Mouse (Mus musculus) embryonic stem cell, embryonic (primary cell): Measurements from ENCODE around the gene Itpkc.

Experiments
- CTCF ChIA-PET, 4 experiments: fragments of 300-600 bp in 2 of 4; fragments of 350-600 bp in 2 of 4; sonication (Branson Sonifier 250); formaldehyde crosslinking; loops; one replicate each; lab custom pipeline; 2022; ENCODE audit warnings: inconsistent platforms in 2 of 4; lab: Charles Lee
- POLR2A ChIA-PET, 4 experiments: fragments of 300-600 bp in 2 of 4; fragments of 350-600 bp in 2 of 4; sonication (Branson Sonifier 250); formaldehyde crosslinking; loops; one replicate each; lab custom pipeline; 2022; ENCODE audit warnings: antibody characterized with exemption in 4 of 4, inconsistent platforms in 1 of 4; lab: Charles Lee

Itpkc gene

DNA sequence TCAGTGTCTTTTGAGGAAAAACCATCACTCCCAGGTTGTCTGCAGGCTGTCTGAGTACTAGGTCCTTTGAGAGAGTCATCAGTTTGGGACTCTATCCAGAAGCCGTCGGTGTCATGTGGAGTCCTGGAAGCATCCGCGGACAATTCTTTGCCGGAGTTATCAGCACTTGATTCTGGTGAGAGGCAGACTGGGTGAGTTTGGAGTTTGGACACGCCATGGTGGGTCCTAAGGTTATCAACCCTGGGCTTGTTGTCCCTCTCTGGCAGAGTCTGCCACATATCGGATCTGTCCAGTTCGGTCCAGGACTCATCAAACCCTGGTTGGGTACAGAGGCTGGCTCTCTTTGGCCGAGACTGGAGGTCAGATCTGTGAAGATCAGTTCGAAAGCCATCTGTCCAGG is 785 bp downstream of the Itpkc start:
- ChIA-PET POLR2A (interaction anchor here in 3 of 4 experiments (1.0 to 7.6 kb wide), 27 partner anchors 8 to 280 kb away, joined by 3 to 88 read pairs (median 8); partner anchors contain the start of genes BC024978 (in 3 of the 3), Snrpa (in 3 of the 3), Egln2 (in 1 of the 3) and Rab4b (in 1 of the 3)), CTCF (interaction anchor here in 3 of 4 experiments (0.5 to 1.5 kb wide), 6 partner anchors 24 to 1818 kb away, joined by 3 read pairs; partner anchors contain the start of gene Rab4b (in 1 of the 3))

DNA sequence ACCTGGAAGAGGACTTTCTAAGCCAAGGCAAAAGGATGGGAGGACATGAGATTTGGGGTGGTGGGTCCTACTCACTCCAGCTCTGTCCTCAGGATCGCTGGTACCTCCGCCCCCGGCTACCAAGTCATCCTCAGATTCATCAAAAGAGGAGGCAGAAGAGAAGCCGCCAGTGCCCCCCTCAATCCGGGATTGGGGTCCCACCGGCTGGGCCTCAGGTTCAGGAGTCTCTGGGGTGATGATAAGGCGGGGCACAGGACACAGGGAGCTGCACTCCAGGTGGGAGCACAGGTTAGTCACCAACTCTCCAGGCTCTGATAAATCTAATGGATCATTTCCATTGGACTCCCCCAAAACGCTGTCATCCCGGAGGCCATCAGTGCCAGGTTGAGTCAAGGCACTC is 1.2 kb downstream of the Itpkc start:
- ChIA-PET CTCF (interaction anchor here in 1 of 4 experiments (1.1 to 1.5 kb wide), 2 partner anchors 23 to 49 kb away, joined by 3 read pairs; partner anchors contain the start of gene Rab4b), POLR2A (interaction anchor here in 3 of 4 experiments (1.0 to 7.6 kb wide), 19 partner anchors 8 to 281 kb away, joined by 3 to 88 read pairs (median 9); partner anchors contain the start of genes BC024978 (in 3 of the 3), Snrpa (in 3 of the 3), Egln2 (in 1 of the 3) and Rab4b (in 1 of the 3))

DNA sequence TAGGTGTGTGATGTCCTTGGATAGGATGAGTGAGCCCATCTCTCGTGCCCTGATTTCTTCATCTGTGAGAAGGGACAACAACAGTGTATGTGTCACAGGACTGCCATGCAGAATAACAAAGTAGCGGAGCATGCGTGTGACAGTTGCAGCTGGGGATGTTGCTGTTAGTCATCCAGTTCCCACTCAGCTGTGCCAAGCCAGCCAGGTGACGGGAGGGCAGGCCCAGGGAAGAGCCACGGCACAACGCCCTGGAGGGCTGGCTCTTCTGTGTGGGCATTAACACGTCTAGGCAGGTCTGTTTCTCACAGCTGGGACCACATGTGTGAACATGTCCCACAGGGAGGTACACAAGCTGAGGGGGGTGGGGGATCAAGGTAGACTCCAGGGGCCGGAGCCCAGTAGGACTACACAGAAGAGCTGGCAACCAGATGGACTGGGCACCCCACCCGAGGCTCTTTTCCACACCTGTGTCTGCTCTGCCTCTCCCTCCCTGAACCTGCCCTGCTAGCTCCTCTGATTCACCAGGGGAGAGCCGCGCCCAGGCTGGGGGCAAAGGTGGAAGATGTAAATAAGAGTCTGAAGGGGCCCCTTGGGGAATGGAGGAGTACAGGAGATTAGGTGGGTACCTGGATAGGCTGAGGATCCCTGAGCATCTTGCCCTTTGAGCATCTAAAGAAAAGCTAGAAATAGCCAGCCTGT is 3.4 kb downstream of the Itpkc start:
- POLR2A ChIA-PET, result interaction anchor here in 3 of 4 experiments (0.6 to 5.7 kb wide), 18 partner anchors 8 to 93 kb away, joined by 3 to 74 read pairs (median 4); partner anchors contain the start of genes Snrpa (in 3 of the 3), BC024978 (in 2 of the 3), Coq8b (in 1 of the 3) and Rab4b (in 1 of the 3)
- CTCF ChIA-PET, result interaction anchor here in 2 of 4 experiments (0.5 to 1.8 kb wide), 3 partner anchors 8 to 1888 kb away, joined by 3 to 5 read pairs (median 4); partner anchors contain the start of gene Coq8b (in 1 of the 2)

DNA sequence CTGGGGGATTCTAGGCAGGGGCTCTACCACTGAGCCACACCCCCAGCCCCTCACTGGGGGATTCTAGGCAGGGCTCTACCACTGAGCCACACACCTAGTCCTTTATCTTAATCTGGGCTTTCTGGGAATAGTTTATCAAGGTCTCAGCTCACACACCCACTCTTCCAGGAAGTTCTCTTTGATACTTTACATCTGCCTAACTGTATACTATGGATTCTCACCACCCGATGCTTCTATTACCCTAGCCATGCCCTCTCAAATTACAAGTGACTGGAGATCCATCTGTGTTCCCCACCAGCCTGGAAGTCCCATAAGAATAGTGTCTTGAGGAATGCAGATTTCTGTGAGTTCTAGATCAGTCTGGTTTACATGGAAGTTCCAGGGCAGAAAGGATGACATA is 5.9 kb downstream of the Itpkc start:
- CTCF ChIA-PET, result interaction anchor here in 1 of 4 experiments (1.3 kb wide), 1 partner anchor 8 kb away, joined by 3 read pairs; no protein-coding TSS in a partner anchor
- POLR2A ChIA-PET, result interaction anchor here in 3 of 4 experiments (0.6 to 6.9 kb wide), 15 partner anchors 8 to 63 kb away, joined by 3 to 65 read pairs (median 6); partner anchors contain the start of genes BC024978 (in 2 of the 3), Coq8b (in 2 of the 3), Snrpa (in 2 of the 3) and Rab4b (in 1 of the 3)

DNA sequence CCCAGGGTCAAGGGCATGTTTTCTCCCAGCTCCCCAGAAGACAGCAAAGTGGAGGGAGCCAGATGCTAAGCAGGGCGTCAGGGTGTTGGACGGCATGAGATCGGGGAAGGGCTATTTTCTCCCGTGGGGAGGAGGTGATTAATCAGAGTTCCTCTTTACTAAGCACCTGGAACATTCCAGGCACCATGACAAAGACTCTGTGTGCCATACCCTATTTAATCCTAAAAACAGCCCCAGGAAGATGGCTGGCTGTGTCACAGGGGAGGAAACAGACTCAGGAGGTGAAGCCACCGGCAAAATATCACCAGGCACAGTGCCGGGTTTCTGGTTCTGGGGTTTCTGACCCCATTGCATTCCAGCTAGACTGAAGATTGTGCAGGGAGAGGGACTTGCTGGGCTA is 6.5 kb downstream of the Itpkc start:
- POLR2A ChIA-PET, result interaction anchor here in 3 of 4 experiments (1.0 to 6.9 kb wide), 14 partner anchors 9 to 63 kb away, joined by 3 to 65 read pairs (median 6); partner anchors contain the start of genes BC024978 (in 2 of the 3), Coq8b (in 2 of the 3), Snrpa (in 2 of the 3) and Rab4b (in 1 of the 3)
- CTCF ChIA-PET, result interaction anchor here in 3 of 4 experiments (0.5 to 1.3 kb wide), 4 partner anchors 9 to 1470 kb away, joined by 3 to 4 read pairs (median 3); no protein-coding TSS in a partner anchor

DNA sequence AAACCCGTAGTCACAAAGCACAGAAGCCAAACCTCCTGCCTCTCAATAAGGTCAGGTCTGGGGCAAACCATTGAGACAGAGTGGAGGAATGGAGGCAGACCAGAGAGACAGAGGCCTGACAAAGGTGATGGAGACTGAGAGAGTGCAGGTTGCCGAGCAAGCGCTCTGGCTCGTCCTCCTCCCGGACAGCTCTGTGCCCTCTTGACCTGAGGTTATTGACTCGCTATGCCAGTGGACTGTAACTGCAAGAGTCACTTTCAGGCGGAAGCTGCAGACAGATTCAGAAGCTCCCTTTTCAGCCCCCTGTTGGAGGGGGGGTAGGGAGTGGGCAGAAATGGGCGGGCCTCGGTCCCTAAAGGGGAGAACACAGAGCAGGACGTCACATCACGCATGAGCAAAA is 8.5 kb downstream of the Itpkc start:
- CTCF ChIA-PET, result interaction anchor here in 2 of 4 experiments (0.5 to 1.7 kb wide), 3 partner anchors 11 to 17 kb away, joined by 6 to 7 read pairs (median 6); partner anchors contain the start of gene Coq8b (in 1 of the 2)
- POLR2A ChIA-PET, result interaction anchor here in 3 of 4 experiments (0.9 to 6.9 kb wide), 10 partner anchors 8 to 65 kb away, joined by 3 to 65 read pairs (median 5); partner anchors contain the start of genes BC024978 (in 2 of the 3), Snrpa (in 2 of the 3), Coq8b (in 1 of the 3) and Itpkc (in 1 of the 3)

DNA sequence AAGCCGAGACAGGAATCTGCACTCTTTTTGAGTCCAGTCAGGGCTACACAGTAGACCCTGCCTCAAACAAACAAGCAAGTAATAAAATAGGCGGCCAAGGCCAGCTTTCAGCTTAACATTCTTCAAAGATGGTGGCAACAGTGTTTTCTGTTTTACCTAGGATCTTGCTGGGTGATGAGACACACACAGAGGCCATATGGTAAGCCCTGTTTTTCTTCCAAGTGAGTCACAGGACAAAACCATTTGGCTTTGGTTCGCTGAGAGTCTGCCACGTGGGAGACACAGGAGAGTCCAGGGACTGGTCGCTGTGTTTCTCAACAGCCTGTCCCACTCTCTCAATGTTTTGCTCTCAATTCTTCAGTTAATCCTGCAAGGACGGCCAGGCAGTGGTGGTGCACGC is 9.9 kb downstream of the Itpkc start:
- ChIA-PET POLR2A (interaction anchor here in 3 of 4 experiments (0.6 to 6.9 kb wide), 16 partner anchors 9 to 63 kb away, joined by 3 to 65 read pairs (median 6); partner anchors contain the start of genes BC024978 (in 2 of the 3), Itpkc (in 2 of the 3), Snrpa (in 2 of the 3) and Coq8b (in 1 of the 3)), CTCF (interaction anchor here in 3 of 4 experiments (0.5 to 1.2 kb wide), 3 partner anchors 10 to 37 kb away, joined by 3 read pairs; partner anchors contain the start of gene Itpkc (in 1 of the 3))

DNA sequence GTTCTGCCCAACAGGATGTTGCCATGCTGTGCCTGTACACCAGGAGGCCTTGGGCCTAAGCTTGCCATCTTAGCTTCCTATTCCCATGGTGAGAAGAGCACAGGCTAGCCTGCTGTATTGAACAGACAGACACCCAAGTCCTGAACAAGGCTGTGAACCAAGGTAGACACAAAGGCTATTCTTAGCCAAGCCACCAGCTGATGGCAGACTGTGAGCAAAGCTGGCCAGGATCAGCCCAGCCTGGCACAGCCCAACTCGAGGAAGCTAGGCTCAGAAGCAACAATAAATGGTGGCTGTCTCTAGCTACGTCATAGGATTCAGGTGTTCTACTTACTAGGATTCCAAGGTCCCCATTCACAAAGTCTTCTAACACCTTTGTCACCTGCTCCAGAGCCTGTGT is 15.8 kb downstream of the Itpkc start:
- POLR2A ChIA-PET, result interaction anchor here (0.6 to 6.1 kb wide), 24 partner anchors 9 to 1809 kb away, joined by 3 to 65 read pairs (median 4); partner anchors contain the start of genes BC024978 (in 3 of the 4), Snrpa (in 3 of the 4), Coq8b (in 1 of the 4) and Egln2 (in 1 of the 4)
- CTCF ChIA-PET, result interaction anchor here in 2 of 4 experiments (0.5 to 1.7 kb wide), 7 partner anchors 9 to 278 kb away, joined by 3 to 9 read pairs (median 3); partner anchors contain the start of gene Snrpa (in 1 of the 2)

DNA sequence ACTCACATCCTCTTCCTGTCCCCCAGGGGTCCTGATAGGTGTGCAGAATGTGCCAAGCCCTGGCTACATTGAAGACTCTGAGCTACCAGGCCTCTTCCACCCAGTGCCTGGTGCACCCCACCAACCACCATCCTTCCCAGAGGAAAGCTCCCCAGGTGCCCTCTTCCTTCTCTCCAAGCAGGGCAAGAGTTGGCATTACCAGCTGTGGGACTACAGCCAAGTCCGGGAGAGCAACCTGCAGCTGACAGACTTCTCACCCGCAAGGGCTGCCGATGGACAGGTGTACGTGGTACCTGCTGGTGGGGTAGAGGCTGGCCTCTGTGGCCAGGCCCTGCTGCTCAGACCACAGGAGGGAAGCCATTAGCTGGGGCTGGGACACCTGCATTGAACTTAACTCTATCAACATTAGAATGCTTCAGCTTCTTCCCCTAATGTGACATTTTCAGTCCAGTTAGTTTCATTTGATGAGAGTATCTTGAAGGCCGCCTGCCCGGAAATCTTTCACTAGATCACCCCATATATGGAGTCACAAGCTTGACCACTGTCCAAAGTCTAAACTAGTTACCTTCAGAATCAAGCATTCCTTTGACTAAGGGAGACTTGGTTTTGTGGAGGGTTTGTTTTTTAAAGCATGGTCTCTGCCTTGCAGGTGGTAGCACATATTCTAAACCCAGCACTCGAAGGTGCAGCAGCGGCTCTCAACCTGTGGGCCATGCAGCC is 24.6 kb downstream of the Itpkc start:
- POLR2A ChIA-PET, result interaction anchor here (0.8 to 24.1 kb wide), 22 partner anchors 8 to 41 kb away, joined by 3 to 554 read pairs (median 6); partner anchors contain the start of genes BC024978 (in 4 of the 4), Coq8b (in 2 of the 4), Gm21983 (in 2 of the 4) and Itpkc (in 2 of the 4)
- CTCF ChIA-PET, result interaction anchor here (0.6 to 2.3 kb wide), 10 partner anchors 8 to 70 kb away, joined by 3 to 8 read pairs (median 4); partner anchors contain the start of genes Coq8b (in 2 of the 4) and Itpkc (in 1 of the 4)

DNA sequence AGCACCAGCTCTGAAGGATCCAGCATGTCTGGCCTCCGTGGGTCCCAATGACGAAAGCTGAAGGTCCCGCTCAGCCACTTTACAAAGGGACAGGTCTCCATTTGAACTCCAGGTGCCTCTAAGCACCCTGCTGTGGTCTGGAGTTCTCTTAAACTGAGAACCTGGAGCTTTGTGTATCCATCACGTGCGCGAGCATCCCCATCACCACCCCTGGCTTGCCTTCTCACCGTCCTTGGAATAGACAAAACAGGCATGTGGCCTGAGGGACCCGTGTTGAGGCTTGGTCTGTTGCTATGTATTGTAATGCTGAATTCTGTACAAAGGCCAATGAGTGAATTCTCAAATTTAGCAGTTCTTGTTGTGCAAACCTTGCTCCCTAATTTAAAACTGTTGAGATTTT is 29.7 kb downstream of the Itpkc start:
- ChIA-PET POLR2A (interaction anchor here (0.5 to 24.1 kb wide), 46 partner anchors 9 to 375 kb away, joined by 3 to 554 read pairs (median 4); partner anchors contain the start of genes Coq8b (in 3 of the 4), Egln2 (in 3 of the 4), Itpkc (in 3 of the 4) and Rab4b (in 3 of the 4)), CTCF (interaction anchor here (0.5 to 1.7 kb wide), 8 partner anchors 9 to 87 kb away, joined by 3 to 9 read pairs (median 3); no protein-coding TSS in a partner anchor)

DNA sequence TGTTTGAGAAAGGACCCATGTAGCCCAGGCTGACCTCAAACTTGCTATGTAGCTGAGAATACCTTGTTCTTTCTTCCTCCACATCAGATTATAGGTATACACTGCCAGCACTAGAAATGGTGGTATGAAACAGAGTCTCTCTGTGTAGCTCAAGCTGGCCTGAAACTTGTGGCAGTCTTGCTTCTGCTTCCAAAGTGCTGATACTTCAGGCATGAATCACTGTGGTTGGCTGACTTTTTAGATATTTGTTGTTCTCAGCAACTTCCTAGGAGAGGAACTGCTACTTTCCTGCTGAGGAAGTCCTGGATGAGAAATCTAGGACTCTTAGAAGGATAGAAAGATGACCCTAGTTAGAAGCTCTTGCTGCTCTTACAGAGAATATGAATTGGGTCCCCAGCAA is 30.1 kb downstream of the Itpkc start:
- CTCF ChIA-PET, result interaction anchor here (0.8 to 1.7 kb wide), 7 partner anchors 9 to 88 kb away, joined by 3 to 9 read pairs (median 3); no protein-coding TSS in a partner anchor
- POLR2A ChIA-PET, result interaction anchor here (0.6 to 24.1 kb wide), 48 partner anchors 8 to 288 kb away, joined by 3 to 554 read pairs (median 6); partner anchors contain the start of genes Coq8b (in 3 of the 4), Egln2 (in 3 of the 4), Itpkc (in 3 of the 4) and Rab4b (in 3 of the 4)

DNA sequence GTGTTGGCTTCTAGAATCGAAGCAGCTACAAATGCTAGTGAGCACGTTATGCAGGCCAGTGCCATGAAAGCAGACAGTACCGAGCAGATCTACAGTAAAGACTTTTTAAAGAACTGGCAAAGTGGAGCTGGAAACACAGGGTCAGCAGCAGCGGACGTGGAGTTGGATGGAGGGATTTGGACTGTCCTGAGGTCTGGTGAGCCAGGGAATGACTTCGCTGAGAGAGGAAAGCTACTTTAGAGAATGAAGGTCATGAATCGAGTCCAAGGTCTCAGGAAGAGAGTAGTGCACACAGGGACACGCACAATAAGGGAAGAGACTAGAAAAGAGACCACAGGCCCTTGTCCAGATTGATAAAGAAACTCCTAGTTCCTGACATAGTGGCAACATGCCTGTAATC is 30.8 kb downstream of the Itpkc start:
- POLR2A ChIA-PET, result interaction anchor here (0.6 to 24.1 kb wide), 48 partner anchors 8 to 1443 kb away, joined by 3 to 554 read pairs (median 8); partner anchors contain the start of genes Coq8b (in 3 of the 4), Numbl (in 3 of the 4), Egln2 (in 2 of the 4) and Gm21983 (in 2 of the 4)
- CTCF ChIA-PET, result interaction anchor here in 3 of 4 experiments (0.6 to 3.5 kb wide), 9 partner anchors 8 to 222 kb away, joined by 3 to 15 read pairs (median 4); no protein-coding TSS in a partner anchor

DNA sequence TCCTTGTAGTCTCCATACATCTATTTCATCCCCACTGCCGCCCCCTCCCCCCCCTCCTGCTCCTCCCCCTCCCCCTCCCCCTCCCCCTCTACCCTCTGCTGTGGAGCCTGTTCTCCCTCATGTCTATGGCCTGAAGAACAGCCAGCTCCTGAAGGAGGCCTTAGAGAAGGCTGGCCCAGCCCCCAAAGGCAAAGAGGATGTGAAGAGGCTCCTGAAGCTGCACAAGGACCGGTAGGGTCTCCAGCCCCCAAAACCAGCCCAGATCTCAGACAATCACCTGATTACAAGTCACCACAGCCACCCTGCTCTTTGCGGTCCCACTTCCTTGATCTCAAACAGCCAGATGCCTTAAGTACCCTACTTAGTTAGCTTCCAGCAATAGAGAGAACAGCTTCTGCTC is 31.3 kb downstream of the Itpkc start:
- POLR2A ChIA-PET, result interaction anchor here (0.6 to 24.1 kb wide), 48 partner anchors 9 to 1443 kb away, joined by 3 to 554 read pairs (median 12); partner anchors contain the start of genes Coq8b (in 2 of the 4), Egln2 (in 2 of the 4), Gm21983 (in 2 of the 4) and Hnrnpul1 (in 2 of the 4)

DNA sequence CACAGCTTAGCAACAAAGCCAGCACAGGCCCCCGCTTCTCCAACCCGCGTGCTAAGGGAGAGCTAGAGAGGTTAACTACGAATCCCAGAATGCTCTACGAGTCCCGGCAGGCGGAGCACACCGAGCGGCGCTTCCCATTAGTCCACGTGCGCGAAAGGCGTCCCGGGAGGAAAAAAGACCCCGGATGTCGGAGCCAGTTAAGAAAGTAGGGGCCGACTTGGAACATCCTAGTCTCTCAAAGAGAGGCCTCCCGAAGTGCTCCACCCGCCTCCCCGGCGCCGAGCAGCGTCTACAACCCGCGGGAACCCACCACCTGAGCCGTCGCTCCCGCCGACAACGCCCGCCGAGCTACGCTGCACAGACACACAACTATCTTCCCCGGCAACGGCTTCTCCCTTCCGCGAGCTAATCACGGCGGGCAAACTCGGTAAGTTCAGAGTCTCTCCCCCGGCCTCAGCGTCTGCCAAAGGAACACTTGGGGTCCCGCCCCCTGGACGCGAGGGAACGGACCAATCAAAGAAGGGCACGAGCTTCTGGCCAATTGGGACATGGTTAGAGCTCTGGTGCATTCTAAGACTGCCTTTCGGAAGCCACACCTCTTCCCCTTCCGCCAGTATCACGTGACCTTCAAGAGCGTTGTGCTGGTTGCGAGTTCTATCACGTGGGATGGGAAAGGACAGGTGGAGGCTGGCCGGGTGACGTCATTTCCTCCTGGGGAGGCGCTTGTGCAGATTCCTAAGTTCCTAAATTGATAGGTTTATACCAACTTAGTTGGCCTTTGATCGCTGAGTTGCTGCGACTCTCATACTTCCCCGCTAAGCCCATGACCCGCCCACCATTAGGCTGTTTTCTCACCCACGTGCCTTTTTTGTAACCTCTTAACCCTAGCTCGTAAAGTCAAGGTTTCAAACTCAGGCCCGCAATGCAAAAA is 32.5 kb downstream of the Itpkc start, which contains the start of the genes BC024978 and Snrpa:
Gene BC024978, plus strand, starts transcription at position 101 of the 931 bp plus-strand sequence.
Gene Snrpa, minus strand, starts transcription at position 591 of the 931 bp plus-strand sequence.
- ChIA-PET CTCF (interaction anchor here in 3 of 4 experiments (0.6 to 3.5 kb wide), 14 partner anchors 11 to 296 kb away, joined by 3 to 15 read pairs (median 5); partner anchors contain the start of genes Coq8b (in 1 of the 3), Egln2 (in 1 of the 3) and Rab4b (in 1 of the 3)), POLR2A (interaction anchor here (0.5 to 24.1 kb wide), 134 partner anchors 8 to 1786 kb away, joined by 3 to 554 read pairs (median 5); partner anchors contain the start of genes Coq8b (in 3 of the 4), Egln2 (in 3 of the 4), Itpkc (in 3 of the 4) and Numbl (in 3 of the 4))

More for the DNA sequence above, 31.3 kb downstream of the Itpkc start:
- CTCF ChIA-PET, result interaction anchor here in 3 of 4 experiments (0.6 to 3.5 kb wide), 7 partner anchors 8 to 232 kb away, joined by 3 to 15 read pairs (median 6); partner anchors contain the start of gene Coq8b (in 1 of the 3)
